Mouse (Mus musculus) CH12.LX (cell line): Measurements from ENCODE around the gene Tef.

Experiments
- CTCF ChIP-seq, 2 experiments: IDR thresholded peaks in 1 of 2; conservative IDR thresholded peaks in 1 of 2; 2 replicates each; pipeline ENCODE4 v1.5.1; 2011 to 2012; ENCODE audit warnings: low read depth in 2 of 2, low read length in 2 of 2, improper control_type of control experiment in 1 of 2, inconsistent platforms in 1 of 2, mild to moderate bottlenecking in 1 of 2, moderate library complexity in 1 of 2
- E2F4 ChIP-seq: IDR thresholded peaks from 2 replicates; pipeline ENCODE4 v1.6.1; 2011; ENCODE audit warnings: low read depth, low read length, improper control_type of control experiment; ENCODE audit not compliant: insufficient replicate concordance
- EP300 ChIP-seq: IDR thresholded peaks from 2 replicates; pipeline ENCODE4 v1.6.1; 2011; ENCODE audit warnings: low read length, improper control_type of control experiment
- ETS1 ChIP-seq: conservative IDR thresholded peaks from 2 replicates; pipeline ENCODE4 v1.6.1; 2012; ENCODE audit warnings: low read depth, mild to moderate bottlenecking, inconsistent platforms, low read length, improper control_type of control experiment, moderate library complexity
- MAX ChIP-seq: IDR thresholded peaks from 2 replicates; pipeline ENCODE4 v1.6.1; 2011; ENCODE audit warnings: low read length, improper control_type of control experiment
- MAZ ChIP-seq: IDR thresholded peaks from 2 replicates; pipeline ENCODE4 v1.6.1; 2012; ENCODE audit warnings: low read depth, mild to moderate bottlenecking, inconsistent platforms, low read length, improper control_type of control experiment, moderate library complexity
- NELFE ChIP-seq: IDR thresholded peaks from 2 replicates; pipeline ENCODE4 v1.6.1; 2011; ENCODE audit warnings: low read depth, low read length, improper control_type of control experiment
- POLR2A ChIP-seq: IDR thresholded peaks from 2 replicates; pipeline ENCODE4 v1.6.1; 2011; ENCODE audit warnings: low read depth, mild to moderate bottlenecking, improper control_type of control experiment, low read length
- TBP ChIP-seq: conservative IDR thresholded peaks from 2 replicates; pipeline ENCODE4 v1.6.1; 2011; ENCODE audit warnings: low read depth, low read length, improper control_type of control experiment
- UBTF ChIP-seq: IDR thresholded peaks from 2 replicates; pipeline ENCODE4 v1.6.1; 2012; ENCODE audit warnings: low read depth, mild to moderate bottlenecking, inconsistent platforms, low read length, improper control_type of control experiment, moderate library complexity

DNA sequence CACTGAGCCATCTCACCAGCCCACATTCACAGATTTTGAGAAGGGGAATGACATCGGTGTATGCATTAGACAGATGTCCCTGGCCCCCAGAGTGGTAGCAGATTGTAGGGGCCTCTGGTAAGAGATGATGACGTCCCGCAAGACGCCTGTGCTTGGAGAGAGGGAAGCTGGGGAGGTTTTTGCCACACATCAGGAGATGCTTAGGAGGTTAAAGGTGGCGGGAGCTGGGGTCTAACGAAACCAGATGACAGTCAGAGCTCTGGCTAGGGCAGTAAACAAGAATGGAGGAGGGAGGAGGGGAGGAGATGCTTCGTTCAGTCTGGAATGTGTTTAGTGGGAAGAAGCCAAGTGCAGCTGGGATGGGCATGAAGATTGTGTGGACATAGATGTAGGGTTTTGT lies 40.8 kb upstream of the Tef start:
- TF ChIP-seq EP300 (no peak), NELFE (no peak), E2F4 (no peak), POLR2A (no peak), UBTF (no peak), ETS1 (no peak), MAZ (no peak), CTCF (conservative IDR thresholded peaks at IDR 0.05 in 1 of 2, IDR thresholded peaks at IDR 0.05 in 1 of 2; ENCODE audit: low read depth in 2 of 2, low read length in 2 of 2) (no peak), MAX (no peak), TBP (no peak)
